Mouse (Mus musculus) heart, embryonic 16.5 days (tissue): ENCODE results near the gene Olfr678. TPM values are rescaled to one million over a fixed set of nuclear protein-coding genes. Genes with fewer than 3 reads are reported as not detected.

Source experiments
- polyA plus RNA-seq: library from polyadenylated mRNA; unstranded; fragments of >200 nt; fragmentation: Nextera tagmentation; extraction: Ambion mirVana; gene quantifications from 2 replicates; pipeline ENCODE4 v1.2.1, GENCODE M21; 2015

The Olfr678 gene
- polyA plus RNA-seq, 1 experiment from 2014 or later = not detected

Other genes with a start within 250 kb of the Olfr678 start
- not detected in 2 replicates for gene Usp17lb, start 221.9 kb upstream of the Olfr678 start, polyA plus RNA-seq
- not detected in 2 replicates for gene Usp17la, start 207.5 kb upstream of the Olfr678 start, polyA plus RNA-seq
- gene Olfr665, start 186.4 kb upstream of the Olfr678 start, polyA plus RNA-seq = not detected in 2 replicates
- not detected in 2 replicates for gene Olfr666, start 168.5 kb upstream of the Olfr678 start, polyA plus RNA-seq
- not detected in 2 replicates for gene Olfr667, start 143.0 kb upstream of the Olfr678 start, polyA plus RNA-seq
- not detected in 2 replicates for gene Olfr668, start 136.4 kb upstream of the Olfr678 start, polyA plus RNA-seq
- not detected in 2 replicates for gene Olfr669, start 130.2 kb upstream of the Olfr678 start, polyA plus RNA-seq
- not detected in 2 replicates for gene Olfr670, start 101.9 kb upstream of the Olfr678 start, polyA plus RNA-seq
- gene Olfr671, start 85.3 kb upstream of the Olfr678 start, polyA plus RNA-seq = not detected in 2 replicates
- not detected in 2 replicates for gene Olfr672, start 62.4 kb upstream of the Olfr678 start, polyA plus RNA-seq
- gene Olfr675, start 36.0 kb upstream of the Olfr678 start, polyA plus RNA-seq = not detected in 2 replicates
- not detected in 2 replicates for gene Olfr676, start 31.8 kb upstream of the Olfr678 start, polyA plus RNA-seq
- gene Olfr677, start 13.1 kb upstream of the Olfr678 start, polyA plus RNA-seq = not detected in 2 replicates
- not detected in 2 replicates for gene Olfr679, start 16.7 kb downstream of the Olfr678 start, polyA plus RNA-seq
- gene Olfr680-ps1, start 28.3 kb downstream of the Olfr678 start, polyA plus RNA-seq = not detected in 2 replicates
- gene Olfr681, start 52.4 kb downstream of the Olfr678 start, polyA plus RNA-seq = not detected in 2 replicates
- not detected in 2 replicates for gene Olfr683, start 82.5 kb downstream of the Olfr678 start, polyA plus RNA-seq
- not detected in 2 replicates for gene Olfr684, start 99.2 kb downstream of the Olfr678 start, polyA plus RNA-seq
- gene Olfr685, start 121.5 kb downstream of the Olfr678 start, polyA plus RNA-seq = not detected in 2 replicates
- gene Olfr686, start 143.0 kb downstream of the Olfr678 start, polyA plus RNA-seq = not detected in 2 replicates
- gene Olfr688, start 223.6 kb downstream of the Olfr678 start, polyA plus RNA-seq = not detected in 2 replicates
- not detected in 2 replicates for gene Olfr689, start 246.7 kb downstream of the Olfr678 start, polyA plus RNA-seq